Mouse (Mus musculus) lung, embryonic 16.5 days (tissue): Measurements from ENCODE around the gene Irx3. TPM values are rescaled to one million over a fixed set of nuclear protein-coding genes. Genes with fewer than 3 reads are reported as not detected.

Source experiments
- ATAC-seq: fragments of 200-750 bp; cut with Nextera tagmentation; 2 replicates; pipeline ENCODE4 v1.8.0; 2017; ENCODE audit warnings: low read depth, mild to moderate bottlenecking, moderate library complexity
- H3K27ac ChIP-seq: fragments of 300-500 bp; sonication (generic); 2 replicates; pipeline ENCODE4 v1.5.1; 2014; ENCODE audit warnings: mild to moderate bottlenecking, control low read depth, low read length
- H3K27me3 ChIP-seq: fragments of 300-500 bp; sonication (generic); 2 replicates; pipeline ENCODE4 v1.6.1; 2014; ENCODE audit warnings: low read depth, low read length, mixed read lengths; ENCODE audit not compliant: control insufficient read depth, insufficient read depth
- H3K36me3 ChIP-seq: fragments of 300-500 bp; sonication (generic); 2 replicates; pipeline ENCODE4 v1.6.1; 2014; ENCODE audit warnings: low read length; ENCODE audit not compliant: control insufficient read depth, insufficient read depth
- H3K4me1 ChIP-seq: fragments of 300-500 bp; sonication (generic); replicated peaks from 2 replicates; pipeline ENCODE4 v1.6.1; 2014; ENCODE audit warnings: low read length, mixed read lengths; ENCODE audit not compliant: control insufficient read depth, insufficient read depth
- H3K4me2 ChIP-seq: fragments of 300-500 bp; sonication (generic); 2 replicates; pipeline ENCODE4 v1.6.1; 2014; ENCODE audit warnings: low read depth, low read length, control low read depth
- H3K4me3 ChIP-seq: fragments of 300-500 bp; sonication (generic); 2 replicates; pipeline ENCODE4 v1.5.1; 2014; ENCODE audit warnings: mild to moderate bottlenecking, low read length, control low read depth
- H3K9ac ChIP-seq: fragments of 300-500 bp; sonication (generic); 2 replicates; pipeline ENCODE4 v1.6.1; 2014; ENCODE audit warnings: low read length, control low read depth
- H3K9me3 ChIP-seq: fragments of 300-500 bp; sonication (generic); 2 replicates; pipeline ENCODE4 v1.6.1; 2016; ENCODE audit warnings: low read length; ENCODE audit not compliant: control insufficient read depth
- WGBS: fragments of 180-500 bp; shearing (Covaris S2); extraction: QIAGEN DNeasy Blood & Tissue Kit; methylation state at CpG from one replicate; pipeline ENCODE4 v1.1.7; 2014; 5-methylcytosine and 5-hydroxymethylcytosine counted together
- polyA plus RNA-seq: library from polyadenylated mRNA; unstranded; fragments of >200 nt; fragmentation: Nextera tagmentation; extraction: Ambion mirVana; gene quantifications from 2 replicates; pipeline ENCODE4 v1.2.1, GENCODE M21; 2015

The Irx3 gene
- polyA plus RNA-seq, 1 experiment from 2014 or later, result 24.8 TPM

GRCm38 (mm10) chr8:91750794-91751125, 51.1 kb downstream of the Irx3 start:
- Histone ChIP-seq H3K9ac (no peak overlapping the region), H3K36me3 (no peaks in the 10 kb centered on the region), H3K4me1 (peaks cover 16% of the 10 kb centered on the region), H3K4me3 (no peak overlapping the region), H3K27me3 (peaks cover 3% of the 10 kb centered on the region; the same call in 1 of the 2 replicates), H3K9me3 (0 out of 2 replicates have a peak, but pooled peaks cover 3% of the 10 kb centered on the region), H3K4me2 (no peak overlapping the region), H3K27ac (no peak overlapping the region)
- ATAC-seq, result no peak
- WGBS, result 56% methylated on average over 7 of the region's 7 CpGs

GRCm38 (mm10) chr8:91750096-91750793, 51.6 kb downstream of the Irx3 start:
- Histone ChIP-seq H3K9ac (no peak overlapping the region), H3K9me3 (0 out of 2 replicates have a peak, but pooled peaks cover 3% of the 10 kb centered on the region), H3K4me1 (peaks cover 16% of the 10 kb centered on the region), H3K4me3 (no peak overlapping the region), H3K4me2 (no peak overlapping the region), H3K27ac (no peak overlapping the region), H3K36me3 (no peaks in the 10 kb centered on the region), H3K27me3 (peaks cover 3% of the 10 kb centered on the region; the same call in 1 of the 2 replicates)
- no peak for ATAC-seq
- WGBS, result 58% methylated on average over 15 of the region's 15 CpGs

GRCm38 (mm10) chr8:91749412-91749811, 52.5 kb downstream of the Irx3 start:
- Histone ChIP-seq H3K9me3 (0 out of 2 replicates have a peak, but pooled peaks cover 3% of the 10 kb centered on the region), H3K36me3 (no peaks in the 10 kb centered on the region), H3K4me2 (no peak overlapping the region), H3K27me3 (peaks cover 3% of the 10 kb centered on the region; the same call in 1 of the 2 replicates), H3K27ac (no peak overlapping the region), H3K4me3 (no peak overlapping the region), H3K9ac (no peak overlapping the region), H3K4me1 (peaks cover 16% of the 10 kb centered on the region)
- WGBS, result 76% methylated on average over 5 of the region's 5 CpGs
- ATAC-seq, result no peak
